ENCODE assay signal across 22 mouse cellular contexts in the genomic region with DNA sequence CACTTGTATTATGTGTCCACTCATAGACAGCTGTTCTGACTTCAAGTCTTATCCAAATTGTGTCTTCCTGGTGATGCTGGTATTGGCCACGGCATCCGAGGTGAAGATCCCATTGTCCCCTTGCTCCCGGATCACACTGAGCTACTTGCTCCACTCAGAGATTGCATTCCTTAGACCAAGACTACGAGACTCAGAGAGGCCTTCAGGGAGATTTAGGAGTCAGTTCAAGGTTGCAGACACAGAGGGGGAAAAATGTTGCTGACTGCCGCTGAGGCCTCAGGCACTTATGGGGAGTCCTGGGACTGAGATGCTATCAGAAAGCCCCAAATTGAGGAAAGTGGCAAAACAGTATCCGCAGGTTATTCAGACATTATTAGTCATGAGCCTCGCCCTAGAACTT.
DNase-seq lines count a peak whose midpoint lies in the region; ATAC-seq lines count a peak whose summit lies in the region.
"Had no signal": no experiment of that assay in that cellular context is flagged by ENCODE, and none has a peak within 500 bp of the region (broad histone marks: within the 10 kb centered on the region; RNA-seq: fewer than 3 reads in every experiment).

No protein-coding gene starts in this region.

- H3K36me3 ChIP-seq in kidney, embryonic 15.5 days: no peaks in the 10 kb centered on the region
- H3K36me3 ChIP-seq: embryonic facial prominence, embryonic 12.5 days; hindbrain, embryonic 12.5 days; hindbrain, embryonic 15.5 days had no signal

- peak; percentile 39 for DNase-seq in adrenal gland, postnatal 14 days
- no peak for DNase-seq in adrenal gland, adult 18-20 months (ENCODE audit: low spot score in 2 of 2)
- no peak for DNase-seq in kidney, adult 9 months
- peak; percentile 42 for DNase-seq in 3T3-L1 (ENCODE audit: low read depth, low spot score)
- no peak for DNase-seq in embryo, embryonic 10 days (ENCODE audit: low spot score)
- DNase-seq: adrenal gland, postnatal 10 days; cerebellum, adult 11-12 months; cerebellum, adult 8-10 months; cerebellum, postnatal 10 days; cerebellum, postnatal 36 days; forebrain, postnatal 0 days; gastrocnemius, adult 2 months; gastrocnemius, postnatal 14 days had no signal

- no peaks in the 10 kb centered on the region for H3K9me3 ChIP-seq in kidney, embryonic 15.5 days (replicated peaks)
- H3K9me3 ChIP-seq: embryonic facial prominence, embryonic 12.5 days; forebrain, embryonic 13.5 days; hindbrain, embryonic 12.5 days; hindbrain, embryonic 15.5 days had no signal

- peak overlapping the region; percentile 34; the same call in 1 of the 2 replicates for H3K27ac ChIP-seq in kidney, embryonic 15.5 days
- H3K27ac ChIP-seq: embryonic facial prominence, embryonic 12.5 days; forebrain, embryonic 13.5 days; gastrocnemius, adult 2 months; hindbrain, embryonic 12.5 days; hindbrain, embryonic 15.5 days had no signal

- no peak overlapping the region for H3K4me3 ChIP-seq in kidney, embryonic 15.5 days (replicated peaks)
- H3K4me3 ChIP-seq: embryonic facial prominence, embryonic 12.5 days; erythroblast, embryonic 14.5 days; forebrain, embryonic 13.5 days; gastrocnemius, adult 2 months; hindbrain, embryonic 12.5 days; hindbrain, embryonic 15.5 days had no signal

- no peak overlapping the region for H3K4me2 ChIP-seq in kidney, embryonic 15.5 days
- H3K4me2 ChIP-seq: embryonic facial prominence, embryonic 12.5 days; forebrain, embryonic 13.5 days; heart, embryonic 11.5 days; hindbrain, embryonic 12.5 days; hindbrain, embryonic 15.5 days had no signal

- no peak overlapping the region for H3K9ac ChIP-seq in kidney, embryonic 15.5 days
- H3K9ac ChIP-seq: embryonic facial prominence, embryonic 12.5 days; forebrain, embryonic 13.5 days; forebrain, postnatal 0 days; hindbrain, embryonic 12.5 days; hindbrain, embryonic 15.5 days had no signal

- WGBS in kidney, embryonic 15.5 days: 64% methylated on average over 7 of the region's 7 CpGs

- H3K27me3 ChIP-seq in kidney, embryonic 15.5 days: no peaks in the 10 kb centered on the region
- H3K27me3 ChIP-seq: embryonic facial prominence, embryonic 12.5 days; hindbrain, embryonic 12.5 days; hindbrain, embryonic 15.5 days had no signal

- H3K4me1 ChIP-seq in kidney, embryonic 15.5 days: peaks cover 36% of the 10 kb centered on the region
- H3K4me1 ChIP-seq: hindbrain, embryonic 15.5 days had no signal

- no peak for ATAC-seq in kidney, embryonic 15.5 days (replicated peaks; ENCODE audit: low FRiP score)
- ATAC-seq: activated CD4-positive, CD25-positive, alpha-beta regulatory T cell, adult 4 months; forebrain, embryonic 13.5 days; forebrain, postnatal 0 days; intestine, postnatal 0 days had no signal

Comparison
In these comparisons a context has a peak if more than half of its experiments do, and no peak if none do; other contexts are left out.
1. DNase-seq: peak in adrenal gland, postnatal 14 days (single experiment) and 3T3-L1 (single experiment); none in adrenal gland, adult 18-20 months (0 of 2), kidney, adult 9 months (single experiment) and embryo, embryonic 10 days (single experiment).